Mouse (Mus musculus) macrophage (primary cell): Measurements from ENCODE around the gene Fignl2. TPM values are rescaled to one million over a fixed set of nuclear protein-coding genes. Genes with fewer than 3 reads are reported as not detected.

Experiments used
- H3K27ac ChIP-seq: fragments of 350-480 bp; formaldehyde crosslinking; 2 replicates; pipeline ENCODE4 v1.9.0; 2021
- H3K36me3 ChIP-seq: fragments of 350-480 bp; formaldehyde crosslinking; 2 replicates; pipeline ENCODE4 v1.9.0; 2021; ENCODE audit errors: inconsistent target
- H3K4me3 ChIP-seq: fragments of 350-480 bp; formaldehyde crosslinking; 2 replicates; pipeline ENCODE4 v1.9.0; 2021; ENCODE audit errors: inconsistent target
- H3K79me2 ChIP-seq: fragments of 350-480 bp; formaldehyde crosslinking; 2 replicates; pipeline ENCODE4 v1.9.0; 2021; ENCODE audit errors: inconsistent target
- WGBS: methylation state at CpG from one replicate; pipeline ENCODE4 v1.1.7; 2026; ENCODE audit warnings: inconsistent platforms; ENCODE audit not compliant: missing documents; 5-methylcytosine and 5-hydroxymethylcytosine counted together
- polyA plus RNA-seq: library from polyadenylated mRNA; stranded (reverse); fragments of 250-400 nt; gene quantifications from 3 replicates; pipeline ENCODE4 v1.2.4, GENCODE M21; 2018; ENCODE audit warnings: inconsistent platforms

Gene Fignl2
- polyA plus RNA-seq, 1 experiment from 2014 or later = 1.4 TPM

- H3K4me3 ChIP-seq = no peak overlapping the region
- no peaks in the 10 kb centered on the region for H3K79me2 ChIP-seq
- H3K27ac ChIP-seq = no peak overlapping the region
- 9% methylated on average over 32 of the region's 43 CpGs for WGBS
- no peaks in the 10 kb centered on the region for H3K36me3 ChIP-seq
Observed at GRCm38 (mm10) chr15:101046039-101046526, 32.3 kb downstream of the Fignl2 start.

- 54% methylated on average over 6 of the region's 6 CpGs for WGBS
- no peak overlapping the region for H3K27ac ChIP-seq
- no peaks in the 10 kb centered on the region for H3K79me2 ChIP-seq
- no peaks in the 10 kb centered on the region for H3K36me3 ChIP-seq
- H3K4me3 ChIP-seq = no peak overlapping the region
Observed at GRCm38 (mm10) chr15:101044531-101044930, 33.8 kb downstream of the Fignl2 start.

GRCm38 (mm10) chr15:101042613-101043012 is 35.8 kb downstream of the Fignl2 start:
- 30% methylated on average over 6 of the region's 6 CpGs for WGBS
- no peaks in the 10 kb centered on the region for H3K36me3 ChIP-seq

GRCm38 (mm10) chr15:101041966-101042365 is 36.4 kb downstream of the Fignl2 start:
- Histone ChIP-seq H3K27ac (no peak overlapping the region), H3K4me3 (no peak overlapping the region)
- WGBS = 55% methylated on average over 6 of the region's 6 CpGs

More at GRCm38 (mm10) chr15:101042613-101043012, 35.8 kb downstream of the Fignl2 start:
- Histone ChIP-seq H3K4me3 (no peak overlapping the region), H3K79me2 (no peaks in the 10 kb centered on the region), H3K27ac (no peak overlapping the region)

GRCm38 (mm10) chr15:101039651-101040050 is 38.7 kb downstream of the Fignl2 start:
- Histone ChIP-seq H3K36me3 (no peaks in the 10 kb centered on the region), H3K79me2 (no peaks in the 10 kb centered on the region), H3K27ac (no peak overlapping the region), H3K4me3 (no peak overlapping the region)
- 42% methylated on average over 17 of the region's 17 CpGs for WGBS

More at GRCm38 (mm10) chr15:101041966-101042365, 36.4 kb downstream of the Fignl2 start:
- no peaks in the 10 kb centered on the region for H3K79me2 ChIP-seq
- no peaks in the 10 kb centered on the region for H3K36me3 ChIP-seq

- Histone ChIP-seq H3K27ac (no peak overlapping the region), H3K36me3 (no peaks in the 10 kb centered on the region), H3K79me2 (no peaks in the 10 kb centered on the region), H3K4me3 (no peak overlapping the region)
- WGBS = 53% methylated on average over 2 of the region's 2 CpGs
Observed at GRCm38 (mm10) chr15:101028960-101029359, 49.4 kb downstream of the Fignl2 start.

GRCm38 (mm10) chr15:101011352-101011751 is 67.0 kb downstream of the Fignl2 start:
- Histone ChIP-seq H3K36me3 (no peaks in the 10 kb centered on the region), H3K4me3 (no peak overlapping the region), H3K27ac (no peak overlapping the region), H3K79me2 (no peaks in the 10 kb centered on the region)
- 82% methylated on average over 6 of the region's 6 CpGs for WGBS

- H3K4me3 ChIP-seq = no peak overlapping the region
- WGBS = 78% methylated on average over 14 of the region's 14 CpGs
Observed at GRCm38 (mm10) chr15:101008386-101009010, 69.9 kb downstream of the Fignl2 start.

GRCm38 (mm10) chr15:101007236-101007635 is 71.1 kb downstream of the Fignl2 start:
- H3K36me3 ChIP-seq = no peaks in the 10 kb centered on the region
- WGBS = 72% methylated on average over 7 of the region's 7 CpGs
- no peak overlapping the region for H3K27ac ChIP-seq
- H3K79me2 ChIP-seq = no peaks in the 10 kb centered on the region
- H3K4me3 ChIP-seq = no peak overlapping the region

More at GRCm38 (mm10) chr15:101008386-101009010, 69.9 kb downstream of the Fignl2 start:
- Histone ChIP-seq H3K27ac (no peak overlapping the region), H3K79me2 (no peaks in the 10 kb centered on the region), H3K36me3 (no peaks in the 10 kb centered on the region)

GRCm38 (mm10) chr15:101006251-101007040 is 71.9 kb downstream of the Fignl2 start:
- Histone ChIP-seq H3K4me3 (no peak overlapping the region), H3K79me2 (no peaks in the 10 kb centered on the region), H3K27ac (no peak overlapping the region), H3K36me3 (no peaks in the 10 kb centered on the region)
- WGBS = 11% methylated on average over 14 of the region's 15 CpGs

- WGBS = 79% methylated on average over 8 of the region's 8 CpGs
- H3K36me3 ChIP-seq = no peaks in the 10 kb centered on the region
- no peak overlapping the region for H3K4me3 ChIP-seq
- H3K27ac ChIP-seq = no peak overlapping the region
- H3K79me2 ChIP-seq = no peaks in the 10 kb centered on the region
Observed at GRCm38 (mm10) chr15:101005717-101006116, 72.7 kb downstream of the Fignl2 start.

- H3K36me3 ChIP-seq = no peaks in the 10 kb centered on the region
- H3K4me3 ChIP-seq = no peak overlapping the region
- no peaks in the 10 kb centered on the region for H3K79me2 ChIP-seq
- 92% methylated on average over 3 of the region's 3 CpGs for WGBS
- H3K27ac ChIP-seq = no peak overlapping the region
Observed at GRCm38 (mm10) chr15:101004538-101004937, 73.8 kb downstream of the Fignl2 start.

- no peaks in the 10 kb centered on the region for H3K79me2 ChIP-seq
- no peaks in the 10 kb centered on the region for H3K36me3 ChIP-seq
- no peak overlapping the region for H3K4me3 ChIP-seq
- H3K27ac ChIP-seq = no peak overlapping the region
- 96% methylated on average over 3 of the region's 3 CpGs for WGBS
Observed at GRCm38 (mm10) chr15:101002466-101002865, 75.9 kb downstream of the Fignl2 start.

GRCm38 (mm10) chr15:101001685-101002084 is 76.7 kb downstream of the Fignl2 start:
- Histone ChIP-seq H3K4me3 (no peak overlapping the region), H3K27ac (no peak overlapping the region), H3K36me3 (no peaks in the 10 kb centered on the region), H3K79me2 (no peaks in the 10 kb centered on the region)
- 80% methylated on average over 1 of the region's 1 CpGs for WGBS
